20 mouse cellular contexts compared by ENCODE assay signal in genomic region chr15:83227559-83227958, GRCm38 (mm10). TPM values are rescaled to one million over a fixed set of nuclear protein-coding genes. Genes with fewer than 3 reads are reported as not detected.
"Had no signal": no experiment of that assay in that cellular context is flagged by ENCODE, and none has a peak within 500 bp of the region (broad histone marks: within the 10 kb centered on the region; RNA-seq: fewer than 3 reads in every experiment).

No protein-coding gene starts in this region.

- H3K27ac ChIP-seq: liver, embryonic 14.5 days; lung, embryonic 15.5 days; macrophage; midbrain, embryonic 13.5 days; midbrain, embryonic 15.5 days; neural tube, embryonic 12.5 days had no signal

- H3K36me3 ChIP-seq: lung, embryonic 15.5 days; midbrain, embryonic 13.5 days; midbrain, embryonic 15.5 days; neural tube, embryonic 12.5 days had no signal

- H3K9ac ChIP-seq: liver, embryonic 14.5 days; lung, embryonic 15.5 days; midbrain, embryonic 13.5 days; midbrain, embryonic 15.5 days; neural tube, embryonic 12.5 days had no signal

- DNase-seq: lung, adult 2 months; lung, postnatal 14 days; lung, postnatal 36 days; right cerebral cortex, postnatal 14 days; spleen, adult 18-20 months; thymus, adult 2 months; thymus, postnatal 25 days; thymus, postnatal 4 days had no signal

- H3K9me3 ChIP-seq: lung, embryonic 15.5 days; megakaryocyte, embryonic 14.5 days; midbrain, embryonic 13.5 days; midbrain, embryonic 15.5 days; neural tube, embryonic 12.5 days had no signal

- ATAC-seq: lung, postnatal 0 days; midbrain, embryonic 13.5 days; midbrain, embryonic 15.5 days had no signal

- H3K4me3 ChIP-seq: lung, embryonic 15.5 days; megakaryocyte, embryonic 14.5 days; midbrain, embryonic 13.5 days; midbrain, embryonic 15.5 days; neural tube, embryonic 12.5 days had no signal

- H3K27me3 ChIP-seq: lung, embryonic 15.5 days; midbrain, embryonic 13.5 days; midbrain, embryonic 15.5 days; neural tube, embryonic 12.5 days had no signal

- H3K4me2 ChIP-seq: lung, embryonic 15.5 days; midbrain, embryonic 11.5 days; midbrain, embryonic 13.5 days; midbrain, embryonic 15.5 days; neural tube, embryonic 12.5 days had no signal

RNA-seq across cellular contexts. Expression of gene A4galt, which starts 24.0 kb away (rescaled TPM):
- total RNA-seq: megakaryocyte progenitor cell, adult 5-6 weeks; monocyte, adult 5-6 weeks; neutrophil, adult 5-6 weeks had no signal
